Mouse (Mus musculus) lung, embryonic 15.5 days (tissue): Measurements from ENCODE around the gene Wt1. TPM values are rescaled to one million over a fixed set of nuclear protein-coding genes. Genes with fewer than 3 reads are reported as not detected.

Experiments used
- ATAC-seq: fragments of 200-750 bp; cut with Nextera tagmentation; 2 replicates; pipeline ENCODE4 v1.8.0; 2017; ENCODE audit warnings: moderate number of reproducible peaks, borderline replicate concordance; ENCODE audit not compliant: low FRiP score, low TSS enrichment; ENCODE audit errors: extremely low read depth
- H3K27ac ChIP-seq: fragments of 300-500 bp; sonication (generic); 2 replicates; pipeline ENCODE4 v1.5.1; 2015; ENCODE audit warnings: moderate library complexity, mild to moderate bottlenecking, inconsistent platforms
- H3K27me3 ChIP-seq: fragments of 300-500 bp; sonication (generic); 2 replicates; pipeline ENCODE4 v1.6.1; 2015; ENCODE audit warnings: inconsistent platforms
- H3K36me3 ChIP-seq: fragments of 300-500 bp; sonication (generic); 2 replicates; pipeline ENCODE4 v1.6.1; 2015; ENCODE audit warnings: inconsistent platforms
- H3K4me1 ChIP-seq: fragments of 300-500 bp; sonication (generic); 2 replicates; pipeline ENCODE4 v1.6.1; 2015; ENCODE audit warnings: inconsistent platforms
- H3K4me2 ChIP-seq: fragments of 300-500 bp; sonication (generic); 2 replicates; pipeline ENCODE4 v1.6.1; 2015; ENCODE audit warnings: inconsistent platforms, mild to moderate bottlenecking, moderate library complexity
- H3K4me3 ChIP-seq: fragments of 300-500 bp; sonication (generic); 2 replicates; pipeline ENCODE4 v1.5.1; 2015; ENCODE audit warnings: mild to moderate bottlenecking, inconsistent platforms
- H3K9ac ChIP-seq: fragments of 300-500 bp; sonication (generic); 2 replicates; pipeline ENCODE4 v1.6.1; 2015; ENCODE audit warnings: inconsistent platforms
- H3K9me3 ChIP-seq: fragments of 300-500 bp; sonication (generic); 2 replicates; pipeline ENCODE4 v1.6.1; 2016; ENCODE audit warnings: inconsistent platforms
- WGBS: fragments of 180-500 bp; shearing (Covaris S2); methylation state at CpG from one replicate; pipeline ENCODE4 v1.1.7; 2015; 5-methylcytosine and 5-hydroxymethylcytosine counted together
- polyA plus RNA-seq: library from polyadenylated mRNA; unstranded; fragments of >200 nt; fragmentation: Nextera tagmentation; extraction: Ambion mirVana; gene quantifications from 2 replicates; pipeline ENCODE4 v1.2.1, GENCODE M21; 2015

The Wt1 gene
- polyA plus RNA-seq, 1 experiment from 2014 or later = 7.9 TPM

- Histone ChIP-seq H3K27me3 (peaks cover 100% of the 10 kb centered on the region), H3K9ac (no peak overlapping the region), H3K36me3 (no peaks in the 10 kb centered on the region), H3K4me2 (peak overlapping the region; percentile 44), H3K4me3 (peak overlapping the region; percentile 33), H3K27ac (no peak overlapping the region), H3K9me3 (no peaks in the 10 kb centered on the region), H3K4me1 (peaks cover 25% of the 10 kb centered on the region)
- ATAC-seq = no peak
- under 1% methylated on average over 52 of the region's 52 CpGs for WGBS
Measured at GRCm38 (mm10) chr2:105127531-105128480, 1.5 kb downstream of the Wt1 start.

- H3K4me2 ChIP-seq = peak overlapping the region; percentile 29; the same call in 1 of the 2 replicates
- H3K36me3 ChIP-seq = no peaks in the 10 kb centered on the region
- no peak overlapping the region for H3K9ac ChIP-seq
- no peak for ATAC-seq
- peaks cover 100% of the 10 kb centered on the region for H3K27me3 ChIP-seq
- H3K27ac ChIP-seq = no peak overlapping the region
- H3K4me1 ChIP-seq = peaks cover 22% of the 10 kb centered on the region
- peak overlapping the region; percentile 33 for H3K4me3 ChIP-seq
- WGBS = 4% methylated on average over 12 of the region's 12 CpGs
- no peaks in the 10 kb centered on the region for H3K9me3 ChIP-seq
Measured at GRCm38 (mm10) chr2:105128564-105128963, 2.2 kb downstream of the Wt1 start.

- no peak overlapping the region for H3K27ac ChIP-seq
- no peaks in the 10 kb centered on the region for H3K36me3 ChIP-seq
- peak overlapping the region; percentile 6; the same call in 1 of the 2 replicates for H3K4me2 ChIP-seq
- H3K27me3 ChIP-seq = peaks cover 100% of the 10 kb centered on the region
- no peak overlapping the region for H3K9ac ChIP-seq
- WGBS = 1% methylated on average over 32 of the region's 32 CpGs
- peaks cover 26% of the 10 kb centered on the region for H3K4me1 ChIP-seq
- no peak for ATAC-seq
- H3K9me3 ChIP-seq = no peaks in the 10 kb centered on the region
- H3K4me3 ChIP-seq = no peak overlapping the region
Measured at GRCm38 (mm10) chr2:105130351-105131060, 4.2 kb downstream of the Wt1 start.

- ATAC-seq = no peak
- Histone ChIP-seq H3K4me3 (no peak overlapping the region), H3K4me2 (peak overlapping the region; percentile 6; the same call in 1 of the 2 replicates), H3K9me3 (no peaks in the 10 kb centered on the region), H3K27me3 (peaks cover 100% of the 10 kb centered on the region), H3K4me1 (peaks cover 24% of the 10 kb centered on the region), H3K27ac (no peak overlapping the region), H3K9ac (no peak overlapping the region), H3K36me3 (no peaks in the 10 kb centered on the region)
- 10% methylated on average over 12 of the region's 12 CpGs for WGBS
Measured at GRCm38 (mm10) chr2:105131061-105131810, 4.9 kb downstream of the Wt1 start.

- 12% methylated on average over 2 of the region's 2 CpGs for WGBS
- no peak overlapping the region for H3K4me2 ChIP-seq
- no peaks in the 10 kb centered on the region for H3K9me3 ChIP-seq
- no peaks in the 10 kb centered on the region for H3K36me3 ChIP-seq
- H3K4me1 ChIP-seq = peaks cover 20% of the 10 kb centered on the region
- no peak for ATAC-seq
- H3K27me3 ChIP-seq = peaks cover 100% of the 10 kb centered on the region
- H3K9ac ChIP-seq = no peak overlapping the region
- H3K4me3 ChIP-seq = no peak overlapping the region
- H3K27ac ChIP-seq = no peak overlapping the region
Measured at GRCm38 (mm10) chr2:105131811-105132100, 5.4 kb downstream of the Wt1 start.

- H3K9me3 ChIP-seq = no peaks in the 10 kb centered on the region
- ATAC-seq = no peak
- H3K27ac ChIP-seq = no peak overlapping the region
- peaks cover 100% of the 10 kb centered on the region for H3K27me3 ChIP-seq
- WGBS = 3% methylated on average over 17 of the region's 17 CpGs
- peaks cover 14% of the 10 kb centered on the region for H3K4me1 ChIP-seq
- H3K36me3 ChIP-seq = no peaks in the 10 kb centered on the region
- H3K9ac ChIP-seq = no peak overlapping the region
- H3K4me3 ChIP-seq = no peak overlapping the region
- no peak overlapping the region for H3K4me2 ChIP-seq
Measured at GRCm38 (mm10) chr2:105132300-105132699, 6.0 kb downstream of the Wt1 start.

GRCm38 (mm10) chr2:105132933-105133795 is 6.8 kb downstream of the Wt1 start:
- Histone ChIP-seq H3K27me3 (peaks cover 99% of the 10 kb centered on the region), H3K4me2 (no peak overlapping the region), H3K36me3 (no peaks in the 10 kb centered on the region), H3K4me1 (peaks cover 7% of the 10 kb centered on the region), H3K4me3 (no peak overlapping the region), H3K9ac (no peak overlapping the region), H3K27ac (no peak overlapping the region), H3K9me3 (no peaks in the 10 kb centered on the region)
- ATAC-seq = no peak
- 4% methylated on average over 43 of the region's 43 CpGs for WGBS

GRCm38 (mm10) chr2:105134296-105134695 is 8.0 kb downstream of the Wt1 start:
- 1% methylated on average over 19 of the region's 19 CpGs for WGBS
- no peak overlapping the region for H3K4me3 ChIP-seq
- peaks cover 7% of the 10 kb centered on the region for H3K4me1 ChIP-seq
- peak; percentile 83 for ATAC-seq
- no peaks in the 10 kb centered on the region for H3K9me3 ChIP-seq
- H3K27me3 ChIP-seq = peaks cover 99% of the 10 kb centered on the region
- H3K9ac ChIP-seq = no peak overlapping the region
- H3K36me3 ChIP-seq = no peaks in the 10 kb centered on the region
- H3K4me2 ChIP-seq = no peak overlapping the region
- H3K27ac ChIP-seq = no peak overlapping the region

GRCm38 (mm10) chr2:105139471-105139870 is 13.1 kb downstream of the Wt1 start:
- no peak for ATAC-seq
- Histone ChIP-seq H3K4me2 (no peak overlapping the region), H3K9ac (no peak overlapping the region), H3K4me3 (no peak overlapping the region), H3K36me3 (no peaks in the 10 kb centered on the region), H3K4me1 (peaks cover 5% of the 10 kb centered on the region), H3K9me3 (no peaks in the 10 kb centered on the region), H3K27ac (no peak overlapping the region), H3K27me3 (peaks cover 63% of the 10 kb centered on the region)
- 36% methylated on average over 7 of the region's 7 CpGs for WGBS

- Histone ChIP-seq H3K4me1 (0 out of 2 replicates have a peak, but pooled peaks cover 4% of the 10 kb centered on the region), H3K4me2 (no peak overlapping the region), H3K36me3 (no peaks in the 10 kb centered on the region), H3K4me3 (no peak overlapping the region), H3K9me3 (no peaks in the 10 kb centered on the region), H3K9ac (no peak overlapping the region), H3K27ac (no peak overlapping the region), H3K27me3 (peaks cover 44% of the 10 kb centered on the region)
- ATAC-seq = no peak
- 30% methylated on average over 7 of the region's 7 CpGs for WGBS
Measured at GRCm38 (mm10) chr2:105141371-105141770, 15.0 kb downstream of the Wt1 start.

GRCm38 (mm10) chr2:105143731-105144130 is 17.4 kb downstream of the Wt1 start:
- H3K27me3 ChIP-seq = peaks cover 21% of the 10 kb centered on the region
- WGBS = 92% methylated on average over 14 of the region's 14 CpGs
- H3K36me3 ChIP-seq = no peaks in the 10 kb centered on the region
- no peak overlapping the region for H3K4me3 ChIP-seq
- no peak for ATAC-seq
- no peak overlapping the region for H3K9ac ChIP-seq
- H3K9me3 ChIP-seq = no peaks in the 10 kb centered on the region
- H3K4me2 ChIP-seq = no peak overlapping the region
- 0 out of 2 replicates have a peak, but pooled peaks cover 4% of the 10 kb centered on the region for H3K4me1 ChIP-seq
- no peak overlapping the region for H3K27ac ChIP-seq
